Mouse (Mus musculus) spleen, adult 2 months (tissue): Measurements from ENCODE around the gene Cemip. TPM values are rescaled to one million over a fixed set of nuclear protein-coding genes. Genes with fewer than 3 reads are reported as not detected.

Experiments
- DNase-seq, 2 experiments: peaks; one replicate each; pipeline versions ENCODE4 v3.0.0 to v3.0.0-alpha.2; 2012 to 2021; ENCODE audit warnings: low spot score in 2 of 2, low read depth in 1 of 2
- H3K27ac ChIP-seq: fragments of 200-500 bp; 2 replicates; pipeline ENCODE4 v1.5.1; 2012; ENCODE audit warnings: low read length, inconsistent platforms; ENCODE audit not compliant: insufficient read depth
- H3K27me3 ChIP-seq: fragments of 200-500 bp; 2 replicates; pipeline ENCODE4 v1.6.1; 2012; ENCODE audit warnings: mild to moderate bottlenecking, moderate library complexity, low read length, inconsistent platforms; ENCODE audit not compliant: control insufficient read depth, insufficient read depth
- H3K36me3 ChIP-seq: fragments of 200-500 bp; 2 replicates; pipeline ENCODE4 v1.6.1; 2012; ENCODE audit warnings: mild to moderate bottlenecking, low read length, inconsistent platforms; ENCODE audit not compliant: control insufficient read depth, insufficient read depth
- H3K4me1 ChIP-seq: fragments of 200-500 bp; 2 replicates; pipeline ENCODE4 v1.6.1; 2011; ENCODE audit warnings: inconsistent platforms; ENCODE audit not compliant: control insufficient read depth, insufficient read depth, insufficient read length
- H3K4me3 ChIP-seq: fragments of 200-500 bp; 2 replicates; pipeline ENCODE4 v1.5.1; 2011; ENCODE audit warnings: mild to moderate bottlenecking, inconsistent platforms; ENCODE audit not compliant: insufficient read depth, insufficient read length; ENCODE audit errors: extremely low read depth
- CTCF ChIP-seq: fragments of 200-500 bp; IDR thresholded peaks from 2 replicates; pipeline ENCODE4 v1.5.1; 2011; ENCODE audit warnings: mild to moderate bottlenecking, inconsistent platforms; ENCODE audit not compliant: insufficient read depth, insufficient read length, insufficient replicate concordance; ENCODE audit errors: extremely low read depth
- POLR2A ChIP-seq: fragments of 200-500 bp; IDR thresholded peaks from 2 replicates; pipeline ENCODE4 v1.6.1; 2011; ENCODE audit warnings: low read depth, low read length, inconsistent platforms
- WGBS: fragments of 180-500 bp; shearing (Covaris S2); methylation state at CpG from one replicate; pipeline ENCODE4 v1.1.7; 2018; 5-methylcytosine and 5-hydroxymethylcytosine counted together
- polyA plus RNA-seq: library from polyadenylated mRNA; depleted of rRNA; stranded (reverse); fragments of >200 nt; gene quantifications from 2 replicates; pipeline ENCODE4 v1.2.3, GENCODE M21; 2012

The Cemip gene
- polyA plus RNA-seq, 1 experiment: 2.4 TPM

DNA sequence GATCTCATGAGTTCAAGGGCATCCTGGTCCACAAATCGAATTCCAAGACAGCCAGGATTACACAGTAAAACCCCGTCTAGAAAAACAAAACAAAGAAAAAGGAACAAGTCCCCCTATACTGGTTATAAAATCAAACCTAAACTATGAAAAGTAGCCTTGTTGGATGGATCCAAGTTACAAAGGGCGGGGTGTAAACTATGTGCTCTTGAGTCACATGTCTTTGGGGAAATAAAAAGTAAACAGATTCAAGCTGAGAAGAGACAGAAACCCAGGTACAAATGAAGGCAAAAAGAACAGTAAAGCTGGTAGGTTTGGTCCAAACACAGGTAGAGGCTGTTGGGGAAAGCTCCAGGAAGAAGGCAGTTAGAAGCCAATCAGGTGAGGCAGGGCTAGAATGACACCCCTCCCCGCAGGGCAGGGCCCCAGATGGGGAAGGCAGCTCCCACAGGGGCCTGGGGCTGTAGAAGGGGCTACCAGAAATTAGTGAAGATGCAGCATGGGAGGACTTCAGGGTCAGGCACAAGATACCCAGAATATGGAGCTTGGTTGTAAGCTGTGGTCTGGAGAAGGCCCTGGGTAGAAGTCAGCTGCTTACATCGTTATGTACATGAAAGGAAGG lies 33.9 kb upstream of the Cemip start:
- peak overlapping the region; percentile 74 for H3K27ac ChIP-seq
- no peak for DNase-seq
- no peak overlapping the region for H3K4me3 ChIP-seq
- no peaks in the 10 kb centered on the region for H3K27me3 ChIP-seq
- peaks cover 27% of the 10 kb centered on the region; the same call in 1 of the 2 replicates for H3K4me1 ChIP-seq
- H3K36me3 ChIP-seq: no peaks in the 10 kb centered on the region
- WGBS: 51% methylated on average over 5 of the region's 5 CpGs
- no peak for TF ChIP-seq POLR2A
- no peak for TF ChIP-seq CTCF

DNA sequence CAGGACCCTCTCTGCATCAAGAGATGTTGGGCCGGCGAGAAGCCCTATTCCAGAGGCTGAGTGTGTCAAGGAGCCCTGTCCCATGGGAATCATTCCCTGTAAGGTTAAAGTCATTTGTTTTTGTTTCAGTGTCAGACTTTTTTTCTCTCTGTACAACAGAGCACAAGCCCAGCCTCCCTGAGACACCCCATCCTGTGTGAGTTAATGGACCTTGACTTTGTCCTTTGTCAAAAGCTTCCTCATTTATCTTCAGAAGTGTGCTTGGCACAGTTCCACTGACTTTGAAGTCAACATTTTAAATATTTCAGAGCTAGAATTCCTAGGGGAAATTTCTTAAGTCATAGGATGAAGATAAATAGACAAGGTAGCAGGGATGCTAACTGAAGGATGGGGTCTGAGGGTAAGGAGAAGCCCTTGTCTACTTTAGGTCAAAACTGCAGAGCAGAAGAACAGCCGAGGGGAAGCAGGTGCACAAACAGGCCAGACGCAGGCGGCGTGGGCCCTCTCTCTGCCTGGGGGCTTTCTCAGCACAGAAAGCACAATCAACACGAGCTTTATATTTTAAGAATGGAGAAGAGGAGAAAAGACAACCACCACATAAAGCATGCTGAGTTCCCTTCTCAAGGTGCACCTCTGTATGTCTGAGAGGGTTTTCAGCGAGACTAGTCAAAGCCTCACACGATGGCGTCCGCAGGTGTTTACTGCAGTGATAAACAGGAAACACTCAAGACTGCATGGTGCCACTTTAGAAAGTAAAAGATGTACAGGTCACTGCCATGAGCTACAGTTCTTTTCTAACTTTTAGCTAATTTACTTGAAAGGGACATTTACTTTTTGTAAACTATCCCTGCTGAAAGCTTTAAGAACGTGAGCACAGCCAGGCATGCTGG lies 33.2 kb upstream of the Cemip start:
- H3K27me3 ChIP-seq: no peaks in the 10 kb centered on the region
- DNase-seq: peak; percentile 27 to 28
- H3K36me3 ChIP-seq: no peaks in the 10 kb centered on the region
- peaks cover 27% of the 10 kb centered on the region; the same call in 1 of the 2 replicates for H3K4me1 ChIP-seq
- 31% methylated on average over 12 of the region's 12 CpGs for WGBS
- H3K27ac ChIP-seq: peak overlapping the region; percentile 74
- no peak overlapping the region for H3K4me3 ChIP-seq
- TF ChIP-seq CTCF: no peak
- no peak for TF ChIP-seq POLR2A

DNA sequence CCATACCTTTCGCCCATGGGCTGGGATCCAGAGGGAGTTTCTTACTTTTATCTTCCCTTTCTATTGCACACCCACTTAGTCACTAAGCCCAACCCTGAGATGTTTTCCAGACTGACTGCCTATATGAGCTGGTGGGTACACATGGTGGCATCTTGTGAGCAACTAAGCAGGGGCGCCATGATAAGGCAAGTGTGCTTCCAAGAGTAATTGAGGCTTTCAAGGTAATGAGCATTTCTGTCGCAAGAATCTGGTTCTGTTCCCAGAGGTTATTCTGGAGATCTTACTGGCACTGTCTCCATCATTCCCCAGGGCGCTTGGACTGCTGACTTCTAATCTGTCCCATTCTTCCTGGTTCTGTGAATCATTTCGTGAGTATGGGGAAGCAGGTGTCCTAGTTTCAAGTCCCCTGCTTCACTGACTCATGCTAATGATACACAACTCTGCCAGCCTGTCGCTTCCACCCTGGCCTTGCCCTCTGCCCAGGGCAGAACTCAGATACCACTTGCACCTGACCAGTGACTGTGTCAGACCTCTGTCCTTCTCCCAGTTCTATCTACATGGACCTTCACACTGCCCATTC lies 31.3 kb upstream of the Cemip start:
- no peak for DNase-seq
- 65% methylated on average over 6 of the region's 6 CpGs for WGBS

DNA sequence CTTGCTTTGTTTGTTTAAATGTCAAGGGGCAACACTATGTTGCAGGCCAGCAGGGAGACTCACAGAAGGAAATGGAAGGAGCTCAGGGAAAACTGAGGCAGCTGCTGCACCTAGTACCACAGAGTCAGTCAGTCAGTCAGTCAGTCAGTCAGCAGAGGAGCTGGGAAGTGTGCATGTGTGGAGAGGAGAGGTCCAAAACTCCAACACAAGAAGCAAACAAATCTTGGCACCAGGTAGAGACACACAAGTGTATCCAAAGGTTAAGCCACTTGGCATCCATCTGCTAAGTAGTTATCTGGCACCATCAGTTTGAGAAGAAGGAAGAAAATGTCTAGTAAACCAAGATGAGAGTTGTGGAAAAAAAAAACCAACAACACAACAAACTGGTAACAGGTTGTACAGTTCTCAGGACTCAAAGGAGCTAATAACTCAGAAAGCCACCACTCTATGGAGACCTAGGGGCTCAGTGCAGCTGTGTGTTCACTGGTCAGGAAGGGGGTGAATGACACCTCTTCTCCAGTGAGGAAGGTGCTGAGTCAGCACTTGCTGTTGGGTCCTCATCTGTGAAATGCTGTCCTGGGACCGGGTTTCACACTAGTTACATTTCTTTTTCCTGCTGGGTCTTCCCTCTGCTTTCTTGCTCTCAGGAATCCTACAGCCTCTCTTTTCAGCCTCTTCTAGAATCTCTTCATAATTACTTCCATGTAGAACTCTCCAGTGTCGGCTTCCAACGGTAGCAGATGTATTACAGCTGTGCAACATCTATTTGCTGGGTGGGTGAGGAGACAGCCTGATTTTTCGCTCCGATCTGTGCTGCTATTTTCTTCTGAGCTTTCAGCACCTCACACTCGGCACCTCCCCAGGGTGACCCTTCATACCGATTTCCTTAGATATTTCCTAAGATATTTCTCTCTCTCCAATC lies 30.6 kb upstream of the Cemip start:
- DNase-seq: no peak
- 86% methylated on average over 7 of the region's 7 CpGs for WGBS
- no peak overlapping the region for H3K4me3 ChIP-seq
- H3K27me3 ChIP-seq: no peaks in the 10 kb centered on the region
- H3K4me1 ChIP-seq: peaks cover 27% of the 10 kb centered on the region; the same call in 1 of the 2 replicates
- TF ChIP-seq POLR2A (no peak), CTCF (no peak)
- 0 out of 2 replicates have a peak, but pooled peaks cover under 1% of the 10 kb centered on the region for H3K36me3 ChIP-seq
- no peak overlapping the region for H3K27ac ChIP-seq

More for the DNA sequence above, 31.3 kb upstream of the Cemip start:
- Histone ChIP-seq H3K27ac (no peak overlapping the region), H3K4me1 (peaks cover 27% of the 10 kb centered on the region; the same call in 1 of the 2 replicates), H3K36me3 (no peaks in the 10 kb centered on the region), H3K27me3 (no peaks in the 10 kb centered on the region), H3K4me3 (no peak overlapping the region)
- TF ChIP-seq POLR2A: no peak
- no peak for TF ChIP-seq CTCF

DNA sequence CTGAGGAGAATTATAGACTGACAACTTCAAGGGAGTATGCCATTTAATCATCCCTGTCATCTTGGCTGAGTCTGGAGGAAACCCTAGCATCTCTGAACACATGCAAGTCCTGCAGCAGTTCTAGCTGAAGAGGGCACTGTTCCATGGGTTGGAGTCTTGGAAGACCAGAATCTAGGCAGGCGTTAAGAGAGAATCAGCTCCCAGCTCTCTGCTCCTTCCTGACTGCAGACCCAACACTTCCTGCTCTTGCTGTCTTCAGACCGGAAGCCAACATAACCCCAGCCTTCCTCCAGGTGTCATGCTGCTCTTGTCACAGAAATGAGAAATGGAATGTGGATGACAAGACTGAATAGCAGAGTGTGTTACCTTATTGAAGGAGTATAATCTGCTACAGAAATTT lies 29.1 kb upstream of the Cemip start:
- no peaks in the 10 kb centered on the region for H3K27me3 ChIP-seq
- TF ChIP-seq CTCF: no peak
- TF ChIP-seq POLR2A: no peak
- WGBS: 11% methylated on average over 2 of the region's 2 CpGs
- no peak overlapping the region for H3K4me3 ChIP-seq
- H3K27ac ChIP-seq: no peak overlapping the region
- DNase-seq: peak; percentile 7 to 12
- peaks cover 24% of the 10 kb centered on the region; the same call in 1 of the 2 replicates for H3K4me1 ChIP-seq
- H3K36me3 ChIP-seq: peaks cover 2% of the 10 kb centered on the region; the same call in 1 of the 2 replicates

DNA sequence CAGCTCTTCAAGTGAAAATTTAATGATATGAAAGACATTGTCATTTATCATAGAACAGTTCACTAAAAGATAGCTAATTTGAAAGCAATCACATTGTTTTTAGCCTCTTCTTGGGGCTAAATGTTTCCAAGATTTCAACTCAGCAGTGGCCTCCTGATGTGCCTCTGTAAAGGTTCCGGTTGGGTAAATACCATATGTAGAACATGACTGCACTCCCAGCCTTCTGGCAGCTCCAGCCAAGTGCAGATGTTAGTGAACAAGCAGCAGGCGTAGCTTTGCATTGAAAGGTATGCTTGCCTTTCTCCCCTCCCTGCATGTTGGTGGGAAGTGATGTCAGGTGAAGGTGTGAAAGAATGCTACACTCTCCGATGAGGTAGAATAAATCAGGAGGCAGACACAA lies 28.5 kb upstream of the Cemip start:
- H3K4me3 ChIP-seq: no peak overlapping the region
- peaks cover 5% of the 10 kb centered on the region for H3K36me3 ChIP-seq
- TF ChIP-seq CTCF: no peak
- TF ChIP-seq POLR2A: no peak
- WGBS: 77% methylated on average over 3 of the region's 3 CpGs
- H3K4me1 ChIP-seq: peaks cover 20% of the 10 kb centered on the region; the same call in 1 of the 2 replicates
- no peaks in the 10 kb centered on the region for H3K27me3 ChIP-seq
- no peak for DNase-seq
- H3K27ac ChIP-seq: no peak overlapping the region
